Mouse (Mus musculus) frontal cortex, adult 2 months (tissue): Measurements from ENCODE around the gene Hist2h2bb. TPM values are rescaled to one million over a fixed set of nuclear protein-coding genes. Genes with fewer than 3 reads are reported as not detected.
"Not testable (repeated sequence)": the region's sequence is repeated elsewhere in the genome, so short reads cannot be mapped to it uniquely, and the experiment has no call there.

Experiments used
- DNase-seq, 2 experiments: peaks; one replicate each; pipeline ENCODE4 v3.0.0; 2022; ENCODE audit warnings: low spot score in 1 of 2; ENCODE audit errors: extremely low spot score in 1 of 2
- polyA plus RNA-seq: library from polyadenylated mRNA; depleted of rRNA; stranded (reverse); fragments of >200 nt; gene quantifications from 2 replicates; pipeline ENCODE4 v1.2.3, GENCODE M21; 2012

Gene Hist2h2bb
- polyA plus RNA-seq, 1 experiment, result 2.0 TPM

- DNase-seq, result peak; percentile 97 to 100
Measured at GRCm38 (mm10) chr3:96262979-96263550, 6.5 kb upstream of the Hist2h2bb start, which contains the start of gene Hist2h4. Gene Hist2h4, minus strand, starts transcription at chr3:96263311.

- peak in 1 of 2 experiments; percentile 36 for DNase-seq
Measured at GRCm38 (mm10) chr3:96263558-96264403, 5.8 kb upstream of the Hist2h2bb start.

- DNase-seq, result no peak
Measured at GRCm38 (mm10) chr3:96264404-96264949, 5.1 kb upstream of the Hist2h2bb start.

GRCm38 (mm10) chr3:96266132-96266710 lies 3.3 kb upstream of the Hist2h2bb start:
- no peak for DNase-seq

- no peak for DNase-seq
Measured at GRCm38 (mm10) chr3:96267541-96267940, 2.0 kb upstream of the Hist2h2bb start.

GRCm38 (mm10) chr3:96268051-96268775 lies 1.3 kb upstream of the Hist2h2bb start, which contains the start of gene Hist2h3b:
Gene Hist2h3b, plus strand, starts transcription at chr3:96268654.
- peak; percentile 78 to 90 for DNase-seq

GRCm38 (mm10) chr3:96268776-96269378 lies 675 bp upstream of the Hist2h2bb start:
- DNase-seq, result peak in 1 of 2 experiments; percentile 45

GRCm38 (mm10) chr3:96273591-96274465 lies 4.3 kb downstream of the Hist2h2bb start:
- no peak for DNase-seq

- DNase-seq, result peak in 1 of 2 experiments; percentile 62
Measured at GRCm38 (mm10) chr3:96277428-96277799, 7.9 kb downstream of the Hist2h2bb start.

- DNase-seq, result peak; percentile 86 to 95
Measured at GRCm38 (mm10) chr3:96277800-96278624, 8.5 kb downstream of the Hist2h2bb start.

- DNase-seq, result no peak
Measured at GRCm38 (mm10) chr3:96280660-96281059, 11.1 kb downstream of the Hist2h2bb start.

- peak in 1 of 2 experiments; percentile 73 for DNase-seq
Measured at GRCm38 (mm10) chr3:96284457-96284856, 14.9 kb downstream of the Hist2h2bb start.

- not testable (repeated sequence) for DNase-seq
Measured at GRCm38 (mm10) chr3:96287334-96287733, 17.8 kb downstream of the Hist2h2bb start.

GRCm38 (mm10) chr3:96289201-96289600 lies 19.6 kb downstream of the Hist2h2bb start:
- DNase-seq, result no peak

- not testable (repeated sequence) for DNase-seq
Measured at GRCm38 (mm10) chr3:96290727-96291126, 21.2 kb downstream of the Hist2h2bb start.

GRCm38 (mm10) chr3:96292641-96293040 lies 23.1 kb downstream of the Hist2h2bb start:
- DNase-seq, result no peak

GRCm38 (mm10) chr3:96293368-96293767 lies 23.8 kb downstream of the Hist2h2bb start:
- DNase-seq, result no peak

GRCm38 (mm10) chr3:96293787-96294186 lies 24.2 kb downstream of the Hist2h2bb start, which contains the start of gene Fcgr1:
Gene Fcgr1, minus strand, starts transcription at chr3:96293969.
- no peak for DNase-seq
